Mouse (Mus musculus) heart, postnatal 0 days (tissue): Measurements from ENCODE around the gene Ehbp1l1.

Source experiments
- CTCF ChIP-seq: IDR thresholded peaks from 2 replicates; pipeline ENCODE4 v1.5.1; 2016; ENCODE audit warnings: antibody characterized with exemption, control low read depth, low read depth
- EP300 ChIP-seq: IDR thresholded peaks from 2 replicates; pipeline ENCODE4 v1.6.1; 2016; ENCODE audit warnings: antibody characterized with exemption, low read depth

GRCm38 (mm10) chr19:5749476-5749875, 23.4 kb upstream of the Ehbp1l1 start:
- no peak for TF ChIP-seq CTCF
- TF ChIP-seq EP300, result no peak
